Mouse (Mus musculus) hindbrain, embryonic 15.5 days (tissue): ENCODE results near the gene Serpine1. TPM values are rescaled to one million over a fixed set of nuclear protein-coding genes. Genes with fewer than 3 reads are reported as not detected.

Experiments used
- ATAC-seq: fragments of 200-750 bp; cut with Nextera tagmentation; 2 replicates; pipeline ENCODE4 v1.8.0; 2017; ENCODE audit warnings: low read depth, moderate number of reproducible peaks, moderate TSS enrichment; ENCODE audit not compliant: low FRiP score
- H3K27ac ChIP-seq: fragments of 300-500 bp; sonication (generic); replicated peaks from 2 replicates; pipeline ENCODE4 v1.5.1; 2015; ENCODE audit warnings: mild to moderate bottlenecking, inconsistent platforms
- H3K27me3 ChIP-seq: fragments of 300-500 bp; sonication (generic); 2 replicates; pipeline ENCODE4 v1.6.1; 2015; ENCODE audit warnings: control low read depth, inconsistent platforms
- H3K36me3 ChIP-seq: fragments of 300-500 bp; sonication (generic); 2 replicates; pipeline ENCODE4 v1.6.1; 2015; ENCODE audit warnings: control low read depth, inconsistent platforms
- H3K4me1 ChIP-seq: fragments of 300-500 bp; sonication (generic); replicated peaks from 2 replicates; pipeline ENCODE4 v1.6.1; 2015; ENCODE audit warnings: control low read depth, inconsistent platforms
- H3K4me2 ChIP-seq: fragments of 300-500 bp; sonication (generic); 2 replicates; pipeline ENCODE4 v1.6.1; 2015; ENCODE audit warnings: moderate library complexity, mild to moderate bottlenecking, inconsistent platforms
- H3K4me3 ChIP-seq: fragments of 300-500 bp; sonication (generic); 2 replicates; pipeline ENCODE4 v1.5.1; 2015; ENCODE audit warnings: mild to moderate bottlenecking, inconsistent platforms
- H3K9ac ChIP-seq: fragments of 300-500 bp; sonication (generic); 2 replicates; pipeline ENCODE4 v1.6.1; 2015; ENCODE audit warnings: inconsistent platforms
- H3K9me3 ChIP-seq: fragments of 300-500 bp; sonication (generic); 2 replicates; pipeline ENCODE4 v1.6.1; 2016; ENCODE audit warnings: control low read depth, inconsistent platforms
- WGBS: fragments of 180-500 bp; shearing (Covaris S2); methylation state at CpG from one replicate; pipeline ENCODE4 v1.1.7; 2015; 5-methylcytosine and 5-hydroxymethylcytosine counted together
- polyA plus RNA-seq: library from polyadenylated mRNA; unstranded; fragments of >200 nt; fragmentation: Nextera tagmentation; extraction: Ambion mirVana; gene quantifications from 2 replicates; pipeline ENCODE4 v1.2.1, GENCODE M21; 2015

Gene Serpine1
- polyA plus RNA-seq, 1 experiment from 2014 or later: 0.29 TPM

GRCm38 (mm10) chr5:137091560-137091959 lies 19.5 kb upstream of the Serpine1 start:
- no peaks in the 10 kb centered on the region for H3K4me1 ChIP-seq
- no peak for ATAC-seq
- no peaks in the 10 kb centered on the region for H3K36me3 ChIP-seq
- no peak overlapping the region for H3K4me3 ChIP-seq
- 70% methylated on average over 6 of the region's 6 CpGs for WGBS
- no peak overlapping the region for H3K4me2 ChIP-seq
- H3K9ac ChIP-seq: no peak overlapping the region
- H3K9me3 ChIP-seq: no peaks in the 10 kb centered on the region
- no peaks in the 10 kb centered on the region for H3K27me3 ChIP-seq
- no peak overlapping the region for H3K27ac ChIP-seq

GRCm38 (mm10) chr5:137090870-137091269 lies 18.8 kb upstream of the Serpine1 start:
- Histone ChIP-seq H3K27ac (no peak overlapping the region), H3K36me3 (no peaks in the 10 kb centered on the region), H3K9ac (no peak overlapping the region), H3K4me2 (no peak overlapping the region), H3K27me3 (no peaks in the 10 kb centered on the region), H3K4me3 (no peak overlapping the region), H3K9me3 (no peaks in the 10 kb centered on the region), H3K4me1 (no peaks in the 10 kb centered on the region)
- no peak for ATAC-seq
- WGBS: 83% methylated on average over 10 of the region's 10 CpGs

- Histone ChIP-seq H3K36me3 (no peaks in the 10 kb centered on the region), H3K4me1 (no peaks in the 10 kb centered on the region), H3K9ac (no peak overlapping the region), H3K4me2 (no peak overlapping the region), H3K27ac (no peak overlapping the region), H3K27me3 (no peaks in the 10 kb centered on the region), H3K4me3 (no peak overlapping the region), H3K9me3 (no peaks in the 10 kb centered on the region)
- WGBS: 82% methylated on average over 8 of the region's 8 CpGs
- ATAC-seq: no peak
Measured at GRCm38 (mm10) chr5:137087410-137087809, 15.3 kb upstream of the Serpine1 start.

GRCm38 (mm10) chr5:137085731-137086130 lies 13.7 kb upstream of the Serpine1 start:
- Histone ChIP-seq H3K36me3 (no peaks in the 10 kb centered on the region), H3K27me3 (no peaks in the 10 kb centered on the region), H3K9ac (no peak overlapping the region), H3K4me3 (no peak overlapping the region), H3K27ac (no peak overlapping the region), H3K4me2 (no peak overlapping the region), H3K4me1 (no peaks in the 10 kb centered on the region), H3K9me3 (no peaks in the 10 kb centered on the region)
- no peak for ATAC-seq
- WGBS: 84% methylated on average over 3 of the region's 3 CpGs

- Histone ChIP-seq H3K9me3 (no peaks in the 10 kb centered on the region), H3K27ac (no peak overlapping the region), H3K27me3 (no peaks in the 10 kb centered on the region), H3K9ac (no peak overlapping the region), H3K4me1 (no peaks in the 10 kb centered on the region), H3K4me2 (no peak overlapping the region), H3K36me3 (no peaks in the 10 kb centered on the region), H3K4me3 (no peak overlapping the region)
- no peak for ATAC-seq
- 82% methylated on average over 6 of the region's 6 CpGs for WGBS
Measured at GRCm38 (mm10) chr5:137085021-137085420, 13.0 kb upstream of the Serpine1 start.

GRCm38 (mm10) chr5:137083051-137083450 lies 11.0 kb upstream of the Serpine1 start:
- Histone ChIP-seq H3K4me2 (no peak overlapping the region), H3K9ac (no peak overlapping the region), H3K4me3 (no peak overlapping the region), H3K9me3 (no peaks in the 10 kb centered on the region), H3K27ac (no peak overlapping the region), H3K27me3 (no peaks in the 10 kb centered on the region), H3K36me3 (no peaks in the 10 kb centered on the region), H3K4me1 (no peaks in the 10 kb centered on the region)
- ATAC-seq: no peak
- WGBS: 91% methylated on average over 4 of the region's 4 CpGs

- Histone ChIP-seq H3K9ac (no peak overlapping the region), H3K9me3 (no peaks in the 10 kb centered on the region), H3K4me2 (no peak overlapping the region), H3K36me3 (no peaks in the 10 kb centered on the region), H3K4me1 (no peaks in the 10 kb centered on the region), H3K4me3 (no peak overlapping the region), H3K27ac (no peak overlapping the region), H3K27me3 (no peaks in the 10 kb centered on the region)
- 75% methylated on average over 5 of the region's 5 CpGs for WGBS
- ATAC-seq: no peak
Measured at GRCm38 (mm10) chr5:137079849-137080248, 7.8 kb upstream of the Serpine1 start.

- peaks cover 7% of the 10 kb centered on the region; the same call in 1 of the 2 replicates for H3K4me1 ChIP-seq
- no peak for ATAC-seq
- no peak overlapping the region for H3K4me3 ChIP-seq
- WGBS: 75% methylated on average over 6 of the region's 6 CpGs
- H3K4me2 ChIP-seq: no peak overlapping the region
- H3K27me3 ChIP-seq: no peaks in the 10 kb centered on the region
- no peak overlapping the region for H3K27ac ChIP-seq
- no peaks in the 10 kb centered on the region for H3K36me3 ChIP-seq
- H3K9ac ChIP-seq: no peak overlapping the region
- H3K9me3 ChIP-seq: no peaks in the 10 kb centered on the region
Measured at GRCm38 (mm10) chr5:137078616-137079015, 6.5 kb upstream of the Serpine1 start.

- ATAC-seq: no peak
- Histone ChIP-seq H3K36me3 (no peaks in the 10 kb centered on the region), H3K4me3 (no peak overlapping the region), H3K4me1 (peaks cover 7% of the 10 kb centered on the region; the same call in 1 of the 2 replicates), H3K4me2 (no peak overlapping the region), H3K9ac (no peak overlapping the region), H3K27me3 (no peaks in the 10 kb centered on the region), H3K27ac (no peak overlapping the region), H3K9me3 (no peaks in the 10 kb centered on the region)
- 87% methylated on average over 14 of the region's 14 CpGs for WGBS
Measured at GRCm38 (mm10) chr5:137078041-137078440, 6.0 kb upstream of the Serpine1 start.

- Histone ChIP-seq H3K27ac (no peak overlapping the region), H3K4me2 (no peak overlapping the region), H3K36me3 (no peaks in the 10 kb centered on the region), H3K9me3 (no peaks in the 10 kb centered on the region), H3K27me3 (no peaks in the 10 kb centered on the region), H3K9ac (no peak overlapping the region), H3K4me3 (no peak overlapping the region), H3K4me1 (peaks cover 14% of the 10 kb centered on the region)
- no peak for ATAC-seq
- 90% methylated on average over 7 of the region's 7 CpGs for WGBS
Measured at GRCm38 (mm10) chr5:137077187-137077586, 5.1 kb upstream of the Serpine1 start.

- H3K4me3 ChIP-seq: no peak overlapping the region
- ATAC-seq: no peak
- no peak overlapping the region for H3K4me2 ChIP-seq
- H3K9ac ChIP-seq: no peak overlapping the region
- peaks cover 20% of the 10 kb centered on the region for H3K4me1 ChIP-seq
- H3K9me3 ChIP-seq: no peaks in the 10 kb centered on the region
- H3K27ac ChIP-seq: no peak overlapping the region
- 47% methylated on average over 12 of the region's 12 CpGs for WGBS
- H3K27me3 ChIP-seq: no peaks in the 10 kb centered on the region
- no peaks in the 10 kb centered on the region for H3K36me3 ChIP-seq
Measured at GRCm38 (mm10) chr5:137076191-137076930, 4.3 kb upstream of the Serpine1 start.

GRCm38 (mm10) chr5:137075726-137076125 lies 3.7 kb upstream of the Serpine1 start:
- WGBS: 70% methylated on average over 6 of the region's 6 CpGs
- H3K4me2 ChIP-seq: no peak overlapping the region
- H3K4me1 ChIP-seq: peaks cover 20% of the 10 kb centered on the region
- no peak overlapping the region for H3K27ac ChIP-seq
- no peak overlapping the region for H3K9ac ChIP-seq
- no peaks in the 10 kb centered on the region for H3K9me3 ChIP-seq
- no peak overlapping the region for H3K4me3 ChIP-seq
- ATAC-seq: no peak
- H3K27me3 ChIP-seq: no peaks in the 10 kb centered on the region
- H3K36me3 ChIP-seq: no peaks in the 10 kb centered on the region

- ATAC-seq: no peak
- Histone ChIP-seq H3K36me3 (no peaks in the 10 kb centered on the region), H3K9ac (no peak overlapping the region), H3K4me1 (peaks cover 20% of the 10 kb centered on the region), H3K4me3 (no peak overlapping the region), H3K27ac (no peak overlapping the region), H3K4me2 (no peak overlapping the region), H3K9me3 (no peaks in the 10 kb centered on the region), H3K27me3 (no peaks in the 10 kb centered on the region)
- WGBS: 23% methylated on average over 6 of the region's 6 CpGs
Measured at GRCm38 (mm10) chr5:137074191-137074651, 2.2 kb upstream of the Serpine1 start.
